Mouse (Mus musculus): ENCODE data around the gene Enthd1.

DNA sequence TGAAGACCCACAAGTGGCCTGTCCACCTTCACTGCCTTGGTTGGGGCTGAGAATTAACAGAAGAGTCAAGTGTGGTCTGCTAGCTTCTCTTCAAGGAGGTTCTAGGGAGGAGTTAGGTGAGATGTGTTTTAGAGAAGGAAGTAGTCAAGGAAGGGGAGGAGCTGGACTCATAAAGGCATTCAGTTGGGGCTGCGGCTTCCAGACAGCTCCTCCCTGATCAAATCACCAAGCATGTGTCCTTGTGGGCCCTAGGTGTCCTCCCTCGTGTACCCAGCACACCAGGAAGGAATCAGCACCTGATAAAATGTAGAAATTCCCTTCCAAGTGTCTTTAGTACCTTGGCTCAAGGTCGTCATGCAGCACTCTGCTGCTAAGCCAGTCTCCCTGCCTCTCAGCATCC lies 20.8 kb downstream of the Enthd1 start:
- TF ChIP-seq CTCF (IDR thresholded peaks at IDR 0.05) = no peak
- no peak for TF ChIP-seq EP300 (IDR thresholded peaks at IDR 0.05; ENCODE audit: insufficient read depth, low read depth, low read length)
- no peak for TF ChIP-seq POLR2A (IDR thresholded peaks at IDR 0.05; ENCODE audit: insufficient read depth, low read depth, low read length)
